Mouse (Mus musculus): ENCODE measurements around the gene Slc3a1. TPM values are rescaled to one million over a fixed set of nuclear protein-coding genes. Genes with fewer than 3 reads are reported as not detected.

Slc3a1 gene
- under 1 TPM in 1 of 2 experiments, not detected in 1; 0.24 TPM for total RNA-seq (2021)

- intact Hi-C loops (cut with DNase I) = no loop called here
- DNase-seq (ENCODE audit: extremely low spot score in 1 of 2, low spot score in 2 of 2) = no peak
Observed at GRCm38 (mm10) chr17:85028093-85028739, at the start of gene Slc3a1. TSS of gene Slc3a1 (plus strand) at chr17:85028376.

DNA sequence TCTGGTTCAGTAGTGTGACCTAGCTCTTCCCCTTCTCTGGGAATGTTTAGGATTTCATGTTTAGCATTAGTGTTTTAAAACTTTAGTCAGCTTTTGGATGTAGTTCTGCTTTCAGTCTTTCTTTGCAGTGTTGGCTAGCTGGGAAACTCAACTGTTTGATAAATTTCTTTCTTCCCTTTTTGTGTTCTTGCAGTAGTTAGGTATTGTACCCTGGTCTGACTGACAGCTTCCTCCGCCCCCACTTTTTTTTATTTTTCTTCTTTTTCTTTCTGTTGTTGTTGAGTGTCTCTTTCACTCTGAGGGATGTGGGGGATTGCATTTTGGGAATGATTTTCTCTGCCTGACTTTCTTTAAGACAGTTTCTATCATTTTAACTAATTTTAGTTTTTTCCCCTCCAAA is 46.5 kb upstream of the Slc3a1 start:
- intact Hi-C loops (cut with DNase I) = no loop called here
- DNase-seq (ENCODE audit: extremely low spot score in 1 of 2, low spot score in 2 of 2) = no peak

GRCm38 (mm10) chr17:84982735-84983134 is 45.4 kb upstream of the Slc3a1 start:
- no peak for DNase-seq (ENCODE audit: extremely low spot score in 1 of 2, low spot score in 2 of 2)
- intact Hi-C loops (cut with DNase I) = no loop called here

DNA sequence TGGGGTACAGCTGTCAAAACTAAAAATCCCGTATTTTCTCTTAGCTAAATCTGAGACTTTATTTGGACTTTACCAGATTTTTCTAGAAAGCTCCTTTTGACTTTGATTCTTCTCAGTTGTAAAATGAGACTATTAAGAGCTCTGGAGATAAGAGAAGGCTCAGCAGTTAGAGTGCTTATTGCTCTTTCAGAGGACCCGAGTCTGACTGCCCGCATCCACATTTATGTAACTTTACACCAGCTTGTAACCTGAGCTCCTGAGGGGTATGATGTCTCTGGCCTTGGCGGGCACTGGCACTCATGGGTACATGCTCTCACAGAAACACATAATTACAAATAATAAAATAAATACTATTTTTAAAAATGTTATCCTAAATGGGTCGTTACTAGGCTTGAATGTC is 41.8 kb upstream of the Slc3a1 start:
- intact Hi-C loops (cut with DNase I) = no loop called here
- DNase-seq (ENCODE audit: extremely low spot score in 1 of 2, low spot score in 2 of 2) = no peak

- DNase-seq (ENCODE audit: extremely low spot score in 1 of 2, low spot score in 2 of 2) = no peak
- intact Hi-C loops (cut with DNase I) = no loop called here
Observed at GRCm38 (mm10) chr17:84987834-84988410, 40.3 kb upstream of the Slc3a1 start.

DNA sequence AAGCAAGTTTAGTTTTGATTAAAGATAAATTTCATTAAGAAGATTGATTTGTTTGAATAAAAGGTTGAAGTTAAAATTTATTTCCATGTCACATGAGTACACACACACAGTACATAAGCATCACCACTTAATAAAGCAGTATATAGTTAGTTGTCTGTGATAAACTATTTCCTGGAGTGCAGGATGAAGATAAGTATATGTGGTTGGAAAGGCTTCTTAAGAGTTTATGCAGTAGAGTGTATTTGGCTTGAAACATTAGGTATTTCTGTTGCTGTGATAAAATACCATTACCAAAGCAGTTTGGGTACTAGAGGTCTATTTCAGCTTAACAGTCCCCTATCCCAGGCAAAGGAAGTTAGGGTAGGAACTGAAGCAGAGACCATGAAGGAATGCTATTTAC is 39.7 kb upstream of the Slc3a1 start:
- intact Hi-C loops (cut with DNase I) = no loop called here

GRCm38 (mm10) chr17:84995844-84996243 is 32.3 kb upstream of the Slc3a1 start:
- intact Hi-C loops (cut with DNase I) = no loop called here

More for the DNA sequence above, 39.7 kb upstream of the Slc3a1 start:
- no peak for DNase-seq (ENCODE audit: extremely low spot score in 1 of 2, low spot score in 2 of 2)

GRCm38 (mm10) chr17:84997639-84998038 is 30.5 kb upstream of the Slc3a1 start:
- intact Hi-C loops (cut with DNase I) = no loop called here

More at GRCm38 (mm10) chr17:84995844-84996243, 32.3 kb upstream of the Slc3a1 start:
- DNase-seq (ENCODE audit: extremely low spot score in 1 of 2, low spot score in 2 of 2) = no peak

DNA sequence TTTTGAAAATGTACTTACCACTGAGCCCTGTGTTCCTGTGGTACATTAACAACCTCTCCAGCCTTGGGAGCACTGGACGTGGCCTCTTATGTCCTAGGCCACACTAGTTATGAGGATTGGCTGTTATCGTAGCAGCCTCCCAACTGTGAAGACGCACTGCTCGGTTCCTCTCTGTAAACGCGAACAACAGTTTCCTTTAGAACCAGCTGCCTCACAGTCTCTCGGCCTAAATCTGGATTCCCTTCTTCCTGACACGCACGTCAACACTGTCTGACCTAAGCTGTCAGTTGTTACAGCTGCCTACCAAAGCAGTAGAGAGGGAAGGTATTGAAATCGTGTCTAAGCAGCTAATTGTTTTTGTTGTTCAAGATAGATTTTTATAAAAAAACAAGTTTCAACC is 28.5 kb upstream of the Slc3a1 start:
- intact Hi-C loops (cut with DNase I) = no loop called here
- DNase-seq (ENCODE audit: extremely low spot score in 1 of 2, low spot score in 2 of 2) = no peak

More at GRCm38 (mm10) chr17:84997639-84998038, 30.5 kb upstream of the Slc3a1 start:
- no peak for DNase-seq (ENCODE audit: extremely low spot score in 1 of 2, low spot score in 2 of 2)

GRCm38 (mm10) chr17:85013485-85013884 is 14.7 kb upstream of the Slc3a1 start:
- intact Hi-C loops (cut with DNase I) = loop anchor here (10.0 kb wide), 1 partner anchor 49 kb away; no protein-coding TSS in a partner anchor

GRCm38 (mm10) chr17:85014632-85015031 is 13.5 kb upstream of the Slc3a1 start:
- intact Hi-C loops (cut with DNase I) = loop anchor here (10.0 kb wide), 1 partner anchor 50 kb away; no protein-coding TSS in a partner anchor

More at GRCm38 (mm10) chr17:85013485-85013884, 14.7 kb upstream of the Slc3a1 start:
- DNase-seq (ENCODE audit: extremely low spot score in 1 of 2, low spot score in 2 of 2) = no peak

DNA sequence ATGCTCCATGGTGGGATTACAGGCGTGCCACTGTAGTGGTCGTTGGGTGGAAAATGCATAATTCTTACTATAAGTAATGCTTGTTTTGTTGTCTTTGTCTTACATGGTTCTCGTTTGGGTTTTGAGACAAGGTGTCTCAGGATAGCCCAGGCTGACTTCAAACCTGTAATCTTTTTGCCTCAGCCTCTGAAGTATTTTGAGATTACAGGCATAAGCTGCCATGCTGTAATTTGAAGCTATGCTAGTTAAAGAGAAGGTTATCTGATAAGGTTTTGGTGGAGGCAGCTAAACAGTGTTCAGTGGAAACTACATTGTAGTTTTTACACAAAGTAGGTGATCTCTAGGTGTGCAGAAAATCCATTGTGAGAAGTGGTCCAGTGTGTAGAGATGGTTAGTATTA is 9.8 kb upstream of the Slc3a1 start:
- no peak for DNase-seq (ENCODE audit: extremely low spot score in 1 of 2, low spot score in 2 of 2)
- intact Hi-C loops (cut with DNase I) = loop anchor here (10.0 kb wide), 1 partner anchor 54 kb away; no protein-coding TSS in a partner anchor

More at GRCm38 (mm10) chr17:85014632-85015031, 13.5 kb upstream of the Slc3a1 start:
- DNase-seq (ENCODE audit: extremely low spot score in 1 of 2, low spot score in 2 of 2) = no peak

DNA sequence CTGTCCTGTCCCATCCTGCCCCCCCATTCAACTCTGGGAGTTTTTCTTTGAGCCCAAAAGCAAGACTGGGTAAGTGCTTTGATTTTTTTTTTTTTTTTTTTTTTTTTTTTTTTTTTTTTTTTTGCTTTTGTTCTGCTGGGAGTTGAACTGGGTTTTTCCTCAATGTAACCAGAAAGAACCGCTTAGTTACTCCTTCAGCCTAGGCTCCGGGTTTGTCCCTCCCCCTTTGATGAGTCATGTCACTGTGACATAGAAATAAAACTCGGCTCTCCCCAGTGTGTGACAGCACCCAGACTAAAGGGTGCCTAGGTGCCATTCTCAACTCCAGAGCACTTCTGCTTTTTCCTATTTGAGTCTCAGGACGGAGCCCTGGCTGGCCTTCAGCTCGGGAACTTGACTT is 9.4 kb upstream of the Slc3a1 start:
- DNase-seq (ENCODE audit: extremely low spot score in 1 of 2, low spot score in 2 of 2) = no peak
- intact Hi-C loops (cut with DNase I) = loop anchor here (10.0 kb wide), 1 partner anchor 54 kb away; no protein-coding TSS in a partner anchor

DNA sequence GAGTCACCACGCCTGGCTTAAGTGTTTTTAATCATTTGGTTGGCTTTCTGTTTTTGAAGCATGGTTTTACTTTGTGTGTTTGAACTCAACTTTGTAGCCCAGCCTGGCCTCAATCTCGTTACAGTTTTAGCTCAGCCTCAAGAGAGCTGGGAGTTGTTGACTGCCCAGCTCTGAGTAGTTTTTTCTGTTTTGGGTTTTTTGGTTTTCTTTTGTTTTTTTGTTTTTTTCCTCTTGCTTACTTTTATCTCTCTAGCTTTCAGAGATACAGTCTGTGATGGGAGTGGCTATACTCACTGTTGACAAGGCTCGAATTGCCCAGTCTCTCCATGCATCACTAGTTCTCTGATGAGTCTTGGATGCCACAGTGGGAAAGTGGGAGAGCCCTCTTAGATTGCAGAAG is 7.8 kb upstream of the Slc3a1 start:
- intact Hi-C loops (cut with DNase I) = no loop called here
- no peak for DNase-seq (ENCODE audit: extremely low spot score in 1 of 2, low spot score in 2 of 2)

DNA sequence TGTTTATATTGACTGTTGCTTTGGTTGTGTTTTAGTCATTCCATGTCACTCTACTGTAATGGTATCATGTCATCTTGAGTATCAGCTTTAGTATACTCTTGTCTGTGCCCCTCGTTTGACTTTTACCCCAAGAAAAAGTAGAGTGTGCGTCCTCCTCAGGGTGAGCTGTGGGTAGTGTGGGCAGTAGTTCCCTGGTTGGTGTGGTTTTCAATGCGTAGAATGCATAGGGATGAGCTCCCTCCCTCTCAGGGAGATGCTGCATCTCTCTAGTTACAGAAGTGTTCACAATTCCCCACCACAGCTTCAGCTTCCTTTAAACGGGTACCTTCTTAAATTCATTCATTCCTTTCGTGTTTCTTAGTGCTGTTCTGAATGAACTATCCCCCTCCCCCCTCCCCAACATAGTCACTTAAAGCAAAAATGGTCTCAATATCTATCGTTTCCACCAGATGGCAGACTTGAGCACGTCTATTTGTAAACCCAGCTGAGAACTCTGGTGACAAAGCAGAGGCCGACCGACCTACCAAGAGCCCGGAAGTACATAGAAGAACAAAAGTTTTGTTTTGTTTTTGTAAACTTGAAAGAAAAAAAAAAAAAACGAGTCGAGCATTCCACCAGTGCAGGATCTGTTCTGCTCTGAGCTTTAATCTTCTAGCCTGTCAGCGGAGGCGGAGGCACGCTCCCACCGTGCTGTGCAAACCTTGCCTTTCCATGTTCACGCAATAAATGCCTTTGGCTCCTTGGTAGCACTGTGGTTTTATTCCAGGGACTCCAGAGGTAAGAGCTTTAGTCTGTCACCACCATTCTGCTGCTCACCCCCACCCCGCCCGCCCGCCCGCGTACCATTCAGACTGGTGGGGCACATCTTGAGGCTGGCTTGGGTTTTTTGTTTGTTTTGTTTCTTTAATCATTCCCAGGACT is 4.7 kb upstream of the Slc3a1 start:
- intact Hi-C loops (cut with DNase I) = no loop called here
- peak; percentile 55 to 69 for DNase-seq (ENCODE audit: extremely low spot score in 1 of 2, low spot score in 2 of 2)

GRCm38 (mm10) chr17:85024237-85024636 is 3.9 kb upstream of the Slc3a1 start:
- no peak for DNase-seq (ENCODE audit: extremely low spot score in 1 of 2, low spot score in 2 of 2)
- intact Hi-C loops (cut with DNase I) = no loop called here

GRCm38 (mm10) chr17:85025151-85025550 is 3.0 kb upstream of the Slc3a1 start:
- no peak for DNase-seq (ENCODE audit: extremely low spot score in 1 of 2, low spot score in 2 of 2)
- intact Hi-C loops (cut with DNase I) = no loop called here

- DNase-seq (ENCODE audit: extremely low spot score in 1 of 2, low spot score in 2 of 2) = no peak
- intact Hi-C loops (cut with DNase I) = no loop called here
Observed at GRCm38 (mm10) chr17:85026436-85026835, 1.7 kb upstream of the Slc3a1 start.

- intact Hi-C loops (cut with DNase I) = no loop called here
- no peak for DNase-seq (ENCODE audit: extremely low spot score in 1 of 2, low spot score in 2 of 2)
Observed at GRCm38 (mm10) chr17:85027247-85027646, 929 bp upstream of the Slc3a1 start.

Data from left cerebral cortex, postnatal 10 days (tissue).